Mouse (Mus musculus): ENCODE data around the gene Mipep. TPM values are rescaled to one million over a fixed set of nuclear protein-coding genes. Genes with fewer than 3 reads are reported as not detected.

Mipep gene
- polyA plus RNA-seq, 1 experiment, result 57.8 TPM

GRCm38 (mm10) chr14:60848194-60848593 lies 63.8 kb downstream of the Mipep start:
- Histone ChIP-seq H3K4me3 (ENCODE audit: insufficient read depth, low read depth, low read length) (no peak overlapping the region), H3K27ac (replicated peaks; ENCODE audit: low read depth, low read length) (no peak overlapping the region), H3K4me1 (ENCODE audit: control insufficient read depth, insufficient read depth, insufficient read length, low read length) (peaks cover 2% of the 10 kb centered on the region; the same call in 1 of the 2 replicates)

- no peak overlapping the region for H3K27ac ChIP-seq (replicated peaks; ENCODE audit: low read depth, low read length)
Measured at GRCm38 (mm10) chr14:60850101-60850500, 65.7 kb downstream of the Mipep start.

GRCm38 (mm10) chr14:60851632-60852031 lies 67.3 kb downstream of the Mipep start:
- Histone ChIP-seq H3K4me3 (ENCODE audit: insufficient read depth, low read depth, low read length) (no peak overlapping the region), H3K4me1 (ENCODE audit: control insufficient read depth, insufficient read depth, insufficient read length, low read length) (peaks cover 2% of the 10 kb centered on the region; the same call in 1 of the 2 replicates), H3K27ac (replicated peaks; ENCODE audit: low read depth, low read length) (no peak overlapping the region)

More at GRCm38 (mm10) chr14:60850101-60850500, 65.7 kb downstream of the Mipep start:
- no peak overlapping the region; the same call in 1 of the 2 replicates for H3K4me3 ChIP-seq (ENCODE audit: insufficient read depth, low read depth, low read length)
- H3K4me1 ChIP-seq (ENCODE audit: control insufficient read depth, insufficient read depth, insufficient read length, low read length), result peaks cover 2% of the 10 kb centered on the region; the same call in 1 of the 2 replicates

- Histone ChIP-seq H3K27ac (replicated peaks; ENCODE audit: low read depth, low read length) (no peak overlapping the region), H3K4me1 (ENCODE audit: control insufficient read depth, insufficient read depth, insufficient read length, low read length) (no peaks in the 10 kb centered on the region), H3K4me3 (ENCODE audit: insufficient read depth, low read depth, low read length) (no peak overlapping the region)
Measured at GRCm38 (mm10) chr14:60856199-60856912, 72.0 kb downstream of the Mipep start.

- no peak overlapping the region for H3K4me3 ChIP-seq (ENCODE audit: insufficient read depth, low read depth, low read length)
- no peaks in the 10 kb centered on the region for H3K4me1 ChIP-seq (ENCODE audit: control insufficient read depth, insufficient read depth, insufficient read length, low read length)
- H3K27ac ChIP-seq (replicated peaks; ENCODE audit: low read depth, low read length), result no peak overlapping the region
Measured at GRCm38 (mm10) chr14:60856913-60857300, 72.5 kb downstream of the Mipep start.

DNA sequence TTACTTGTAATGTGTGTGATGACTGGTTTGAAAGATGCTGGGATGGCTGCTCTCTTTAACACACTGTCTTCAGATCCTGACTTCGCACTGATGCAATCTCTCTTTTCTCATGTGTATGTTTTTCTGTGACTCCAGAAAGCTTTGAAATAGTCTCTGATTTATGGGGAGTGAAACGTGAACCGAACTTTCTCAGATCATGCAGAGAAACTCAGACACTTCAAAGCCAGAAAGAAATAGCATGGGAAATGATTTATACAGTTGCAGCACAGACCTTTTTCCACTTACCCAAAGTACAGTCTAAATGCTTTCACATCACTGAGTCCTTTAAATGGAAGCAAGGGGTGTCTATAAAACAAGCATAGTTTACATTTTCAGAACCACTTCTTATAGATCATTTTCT lies 79.0 kb downstream of the Mipep start:
- H3K4me3 ChIP-seq (ENCODE audit: insufficient read depth, low read depth, low read length), result no peak overlapping the region
- no peaks in the 10 kb centered on the region for H3K4me1 ChIP-seq (ENCODE audit: control insufficient read depth, insufficient read depth, insufficient read length, low read length)
- no peak overlapping the region for H3K27ac ChIP-seq (replicated peaks; ENCODE audit: low read depth, low read length)

DNA sequence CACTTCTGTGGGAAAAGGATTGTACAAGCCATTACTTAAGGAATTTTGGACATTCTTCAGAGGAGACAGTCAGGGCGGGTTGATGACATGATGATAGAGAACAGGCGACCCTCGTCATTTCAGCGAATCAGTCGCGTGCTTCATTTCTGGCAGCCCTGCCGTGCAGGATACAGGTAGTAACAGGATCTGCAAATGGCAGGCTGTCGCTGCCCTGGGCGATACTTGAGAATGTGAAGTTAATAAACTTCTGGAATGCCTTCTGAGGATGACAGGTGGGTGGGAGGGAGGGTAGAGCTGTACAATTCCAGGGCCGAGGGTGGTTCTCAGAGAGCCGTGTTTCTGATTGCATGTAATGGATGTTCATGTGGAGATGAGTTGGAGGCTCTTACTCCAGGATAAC lies 82.0 kb downstream of the Mipep start:
- Histone ChIP-seq H3K4me3 (ENCODE audit: insufficient read depth, low read depth, low read length) (no peak overlapping the region), H3K4me1 (ENCODE audit: control insufficient read depth, insufficient read depth, insufficient read length, low read length) (no peaks in the 10 kb centered on the region), H3K27ac (replicated peaks; ENCODE audit: low read depth, low read length) (no peak overlapping the region)

DNA sequence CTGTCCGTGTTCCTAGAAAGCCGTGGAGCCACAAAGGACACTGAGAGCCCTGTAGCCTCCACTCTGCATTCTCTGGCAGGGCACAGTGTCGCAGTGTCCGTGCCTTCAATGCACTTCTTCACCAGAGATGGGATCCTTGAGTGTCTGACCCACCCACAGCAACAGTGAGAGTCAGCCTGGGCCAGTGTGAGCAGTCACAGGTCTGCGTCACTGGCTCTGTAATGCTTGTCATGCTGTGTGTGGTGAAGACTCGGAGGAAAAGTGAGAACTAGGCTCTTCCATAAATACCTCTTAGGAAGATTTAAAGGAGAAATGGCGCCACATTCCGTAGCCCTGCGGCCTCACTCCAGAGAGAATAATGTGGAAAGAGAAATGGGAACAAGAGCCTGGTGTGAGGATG lies 84.0 kb downstream of the Mipep start:
- Histone ChIP-seq H3K4me3 (ENCODE audit: insufficient read depth, low read depth, low read length) (no peak overlapping the region), H3K4me1 (ENCODE audit: control insufficient read depth, insufficient read depth, insufficient read length, low read length) (no peaks in the 10 kb centered on the region), H3K27ac (replicated peaks; ENCODE audit: low read depth, low read length) (no peak overlapping the region)

GRCm38 (mm10) chr14:60871831-60872230 lies 87.5 kb downstream of the Mipep start:
- no peak overlapping the region for H3K4me3 ChIP-seq (ENCODE audit: insufficient read depth, low read depth, low read length)
- H3K4me1 ChIP-seq (ENCODE audit: control insufficient read depth, insufficient read depth, insufficient read length, low read length), result no peaks in the 10 kb centered on the region
- no peak overlapping the region for H3K27ac ChIP-seq (replicated peaks; ENCODE audit: low read depth, low read length)

- H3K27ac ChIP-seq (replicated peaks; ENCODE audit: low read depth, low read length), result no peak overlapping the region
- H3K4me1 ChIP-seq (ENCODE audit: control insufficient read depth, insufficient read depth, insufficient read length, low read length), result no peaks in the 10 kb centered on the region
- H3K4me3 ChIP-seq (ENCODE audit: insufficient read depth, low read depth, low read length), result no peak overlapping the region
Measured at GRCm38 (mm10) chr14:60882106-60882505, 97.7 kb downstream of the Mipep start.

- Histone ChIP-seq H3K27ac (replicated peaks; ENCODE audit: low read depth, low read length) (no peak overlapping the region), H3K4me1 (ENCODE audit: control insufficient read depth, insufficient read depth, insufficient read length, low read length) (no peaks in the 10 kb centered on the region), H3K4me3 (ENCODE audit: insufficient read depth, low read depth, low read length) (no peak overlapping the region)
Measured at GRCm38 (mm10) chr14:60882681-60883080, 98.3 kb downstream of the Mipep start.

GRCm38 (mm10) chr14:60885361-60885950 lies 101.1 kb downstream of the Mipep start:
- H3K27ac ChIP-seq (replicated peaks; ENCODE audit: low read depth, low read length), result no peak overlapping the region
- no peak overlapping the region for H3K4me3 ChIP-seq (ENCODE audit: insufficient read depth, low read depth, low read length)
- no peaks in the 10 kb centered on the region for H3K4me1 ChIP-seq (ENCODE audit: control insufficient read depth, insufficient read depth, insufficient read length, low read length)

DNA sequence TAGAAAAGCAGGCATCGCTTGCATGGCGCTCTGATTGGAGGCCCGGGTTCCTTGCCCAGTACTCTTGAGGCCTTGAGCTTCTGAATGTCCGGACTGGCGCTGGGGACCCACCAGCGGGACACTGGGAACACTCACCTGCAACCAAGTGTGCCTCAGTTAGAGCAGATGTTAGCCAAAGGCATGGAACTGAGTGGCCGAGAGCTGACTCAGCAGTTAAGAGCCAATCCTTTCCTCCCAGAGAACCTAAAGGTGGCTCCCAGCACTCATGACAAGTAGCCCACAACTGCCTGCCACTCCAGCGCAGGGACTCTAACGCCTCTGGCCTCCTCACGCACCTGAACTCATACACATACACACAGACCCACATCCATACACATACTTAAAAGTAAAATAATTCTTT lies 109.5 kb downstream of the Mipep start:
- Histone ChIP-seq H3K4me1 (ENCODE audit: control insufficient read depth, insufficient read depth, insufficient read length, low read length) (no peaks in the 10 kb centered on the region), H3K27ac (replicated peaks; ENCODE audit: low read depth, low read length) (no peak overlapping the region), H3K4me3 (ENCODE audit: insufficient read depth, low read depth, low read length) (no peak overlapping the region)

GRCm38 (mm10) chr14:60895172-60896000 lies 111.0 kb downstream of the Mipep start:
- H3K4me3 ChIP-seq (ENCODE audit: insufficient read depth, low read depth, low read length), result no peak overlapping the region
- H3K27ac ChIP-seq (replicated peaks; ENCODE audit: low read depth, low read length), result no peak overlapping the region
- no peaks in the 10 kb centered on the region for H3K4me1 ChIP-seq (ENCODE audit: control insufficient read depth, insufficient read depth, insufficient read length, low read length)

- H3K4me3 ChIP-seq (ENCODE audit: insufficient read depth, low read depth, low read length), result no peak overlapping the region
- H3K4me1 ChIP-seq (ENCODE audit: control insufficient read depth, insufficient read depth, insufficient read length, low read length), result no peaks in the 10 kb centered on the region
- no peak overlapping the region for H3K27ac ChIP-seq (replicated peaks; ENCODE audit: low read depth, low read length)
Measured at GRCm38 (mm10) chr14:60898086-60898667, 113.8 kb downstream of the Mipep start.
